Mouse (Mus musculus) left cerebral cortex, postnatal 4 days (tissue): ENCODE data around the gene Dpf1. TPM values are rescaled to one million over a fixed set of nuclear protein-coding genes. Genes with fewer than 3 reads are reported as not detected.

Source experiments
- DNase-seq: peaks from one replicate; pipeline ENCODE4 v3.0.0-alpha.2; 2022
- intact Hi-C: fragments of 180-260 bp; cut with DNase I; formaldehyde crosslinking; loops from one replicate; pipeline ENCODE4 v1.15.1; 2025
- total RNA-seq, 2 experiments: library from RNA; stranded (reverse); gene quantifications; 2 replicates each; pipeline ENCODE4 v1.2.3; 2021

The Dpf1 gene
- total RNA-seq, 2 experiments from 2014 or later: 222 to 228 TPM

DNA sequence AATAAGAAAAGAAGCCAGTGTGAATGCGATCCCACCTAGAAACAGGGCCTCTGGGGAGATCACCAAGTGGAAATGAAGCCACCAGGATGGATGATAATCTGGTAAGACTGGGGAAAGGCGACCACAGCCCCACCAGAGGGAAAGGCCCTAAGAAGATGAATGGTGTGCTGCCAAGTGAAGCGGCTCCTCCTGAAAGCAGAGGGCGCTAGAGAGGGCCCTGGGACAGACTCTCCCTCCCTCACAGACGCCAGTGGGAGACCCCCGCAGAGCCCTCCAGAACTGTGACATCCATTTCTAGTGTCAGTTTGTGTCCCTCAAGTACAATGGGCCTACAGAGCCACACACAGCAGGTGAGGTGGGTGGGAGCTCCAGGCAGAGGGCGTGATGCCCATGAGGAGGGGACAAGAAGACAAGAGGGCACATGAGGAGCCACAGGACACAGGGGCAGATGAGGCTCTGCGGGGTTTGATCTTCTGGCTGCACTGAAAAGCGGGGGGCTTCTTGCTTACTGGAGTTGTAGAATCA lies 33.1 kb downstream of the Dpf1 start:
- no peak for DNase-seq
- intact Hi-C loops: no loop called here

- intact Hi-C loops: no loop called here
- no peak for DNase-seq
Measured at GRCm38 (mm10) chr7:29337766-29338165, 34.0 kb downstream of the Dpf1 start.

DNA sequence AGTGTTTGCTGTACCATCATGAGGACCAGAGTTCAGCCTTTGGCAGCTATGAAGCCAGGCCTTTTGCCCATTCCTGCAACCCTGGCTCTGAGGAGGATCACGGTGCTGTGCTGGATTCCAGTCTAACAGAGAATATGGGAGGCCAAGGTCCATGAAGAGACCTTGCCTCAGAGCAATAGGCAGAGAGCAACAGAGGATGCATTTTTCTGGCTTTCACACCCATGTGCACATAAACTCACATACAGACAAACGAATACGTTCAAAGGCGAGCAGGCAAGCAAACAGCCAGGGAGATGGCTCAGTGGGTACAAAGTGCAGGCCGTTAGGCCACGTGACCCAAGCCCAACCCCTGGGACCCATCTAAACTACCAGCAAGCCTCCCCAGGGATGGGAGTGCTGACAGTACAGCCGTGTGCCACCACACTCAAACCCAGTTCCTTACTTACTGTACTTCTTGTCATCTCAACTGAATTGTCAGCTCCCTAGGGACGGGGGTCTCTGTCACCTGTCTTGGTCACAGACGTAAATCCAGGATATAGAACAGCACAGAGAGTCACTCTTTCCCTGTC lies 34.7 kb downstream of the Dpf1 start:
- DNase-seq: no peak

GRCm38 (mm10) chr7:29338984-29339679 lies 35.4 kb downstream of the Dpf1 start:
- DNase-seq: no peak
- intact Hi-C loops: no loop called here

More for the DNA sequence above, 34.7 kb downstream of the Dpf1 start:
- intact Hi-C loops: no loop called here

DNA sequence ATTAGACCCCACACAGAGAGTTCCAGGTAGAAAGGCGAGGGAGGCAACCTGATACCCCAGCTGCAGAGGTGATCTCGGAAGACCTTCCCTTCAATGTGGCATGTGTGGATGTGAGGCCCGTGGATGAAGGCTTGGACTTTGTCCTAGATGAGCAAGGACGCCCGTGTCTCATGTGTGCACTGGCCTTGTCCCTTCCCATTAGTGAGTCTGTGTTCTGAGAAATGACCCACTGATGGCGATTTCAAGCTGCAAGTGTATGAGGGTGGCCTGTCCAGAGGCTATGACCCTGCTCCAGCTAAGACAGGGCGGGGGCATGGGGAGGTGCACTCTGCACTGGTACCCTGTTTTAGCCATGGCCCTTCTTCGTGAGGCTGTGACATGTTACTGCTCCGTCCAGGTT lies 36.5 kb downstream of the Dpf1 start:
- DNase-seq: no peak
- intact Hi-C loops: no loop called here

- intact Hi-C loops: no loop called here
- DNase-seq: no peak
Measured at GRCm38 (mm10) chr7:29340838-29341237, 37.1 kb downstream of the Dpf1 start.

GRCm38 (mm10) chr7:29341722-29342121 lies 38.0 kb downstream of the Dpf1 start:
- no peak for DNase-seq
- intact Hi-C loops: no loop called here

DNA sequence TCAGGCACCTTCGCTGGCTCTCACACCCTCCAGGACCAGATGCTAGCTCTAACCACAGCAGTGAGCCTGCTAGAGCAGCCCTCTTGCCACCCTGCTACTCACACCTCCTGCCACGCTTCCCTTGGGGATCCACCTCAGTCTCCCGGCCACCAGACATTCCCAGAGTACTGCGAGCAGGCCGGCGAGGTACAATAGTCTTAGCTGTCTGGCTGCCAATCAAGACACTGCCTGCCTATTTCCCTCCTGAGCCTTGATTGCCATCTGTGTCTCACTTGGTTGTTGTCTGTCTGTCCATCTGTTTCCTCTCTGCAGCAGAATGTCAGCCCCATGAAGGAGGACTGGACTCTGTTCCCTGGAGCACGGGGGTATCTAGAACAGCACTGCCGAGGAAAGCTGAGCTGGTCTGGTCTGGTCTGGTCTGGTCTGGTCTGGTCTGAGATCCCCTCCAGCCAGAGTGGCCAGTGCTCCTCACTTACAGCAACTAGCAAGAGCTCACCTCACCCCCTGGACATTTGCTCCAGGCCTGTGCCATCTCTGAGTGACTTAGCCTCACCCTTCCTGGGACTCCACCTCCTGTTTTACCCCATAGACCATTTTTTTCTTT lies 38.8 kb downstream of the Dpf1 start:
- intact Hi-C loops: no loop called here
- DNase-seq: no peak

GRCm38 (mm10) chr7:29343746-29344145 lies 40.0 kb downstream of the Dpf1 start:
- DNase-seq: no peak
- intact Hi-C loops: no loop called here

- DNase-seq: no peak
- intact Hi-C loops: no loop called here
Measured at GRCm38 (mm10) chr7:29345534-29345933, 41.8 kb downstream of the Dpf1 start.

GRCm38 (mm10) chr7:29346212-29346611 lies 42.5 kb downstream of the Dpf1 start:
- no peak for DNase-seq
- intact Hi-C loops: no loop called here

- intact Hi-C loops: no loop called here
- no peak for DNase-seq
Measured at GRCm38 (mm10) chr7:29350489-29350888, 46.7 kb downstream of the Dpf1 start.

GRCm38 (mm10) chr7:29352246-29352645 lies 48.5 kb downstream of the Dpf1 start:
- no peak for DNase-seq
- intact Hi-C loops: no loop called here

GRCm38 (mm10) chr7:29354161-29354560 lies 50.4 kb downstream of the Dpf1 start:
- DNase-seq: peak; percentile 60
- intact Hi-C loops: no loop called here

DNA sequence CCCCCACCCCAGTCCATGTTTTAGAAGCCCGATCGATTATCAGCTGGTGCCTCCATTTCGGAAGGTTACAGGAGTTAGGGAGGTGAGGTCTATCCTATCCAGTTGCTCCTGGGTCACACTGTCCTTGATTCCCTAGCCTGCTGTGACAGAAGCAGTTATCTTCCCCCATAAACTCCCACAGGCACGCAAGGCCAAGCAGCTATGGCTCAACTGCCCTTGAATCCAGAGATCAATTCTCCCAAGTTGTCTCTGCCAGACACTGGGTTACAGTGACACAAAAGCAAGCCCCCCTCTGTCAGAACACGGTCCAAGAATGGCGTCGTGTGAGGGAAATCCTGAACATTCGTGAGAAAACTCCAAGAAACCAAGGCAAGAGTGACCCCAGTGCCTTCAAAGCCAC lies 51.7 kb downstream of the Dpf1 start:
- no peak for DNase-seq
- intact Hi-C loops: no loop called here

- no peak for DNase-seq
- intact Hi-C loops: loop anchor here (10.0 kb wide), 1 partner anchor 57 kb away; the partner anchor contains the start of gene Dpf1
Measured at GRCm38 (mm10) chr7:29361497-29361896, 57.7 kb downstream of the Dpf1 start.

DNA sequence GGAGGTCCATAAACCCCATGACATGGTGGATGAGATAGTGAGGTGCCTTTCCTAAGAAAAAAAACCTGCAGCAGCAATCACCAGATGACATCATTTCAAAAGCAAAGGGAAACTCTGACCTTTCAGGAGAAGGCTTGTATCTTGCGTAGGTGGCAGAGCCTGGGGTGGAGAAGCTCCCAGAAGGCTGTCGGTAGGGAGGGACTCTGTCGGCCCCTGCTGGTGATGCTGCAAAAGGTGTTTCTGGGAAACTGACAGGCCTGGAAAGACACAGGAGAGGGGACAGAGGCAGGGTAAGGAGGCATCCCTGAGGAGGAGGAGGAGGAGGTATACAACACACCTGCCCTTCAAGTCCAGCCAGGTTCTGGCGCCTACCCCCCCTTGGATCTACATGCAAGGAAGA lies 60.3 kb downstream of the Dpf1 start:
- intact Hi-C loops: loop anchor here (10.0 kb wide), 1 partner anchor 59 kb away; the partner anchor contains the start of gene Dpf1
- DNase-seq: no peak

- intact Hi-C loops: loop anchor here (10.0 kb wide), 1 partner anchor 63 kb away; the partner anchor contains the start of gene Dpf1
- no peak for DNase-seq
Measured at GRCm38 (mm10) chr7:29367166-29368003, 63.6 kb downstream of the Dpf1 start.
